Mouse (Mus musculus) intestine, postnatal 0 days (tissue): ENCODE measurements around the gene Samt3. TPM values are rescaled to one million over a fixed set of nuclear protein-coding genes. Genes with fewer than 3 reads are reported as not detected.

ENCODE experiments used
- ATAC-seq: fragments of 200-750 bp; cut with Nextera tagmentation; 2 replicates; pipeline ENCODE4 v1.8.0; 2017; ENCODE audit warnings: mild to moderate bottlenecking, moderate TSS enrichment, moderate library complexity
- H3K27ac ChIP-seq: fragments of 300-500 bp; sonication (generic); 2 replicates; pipeline ENCODE4 v1.5.1; 2014; ENCODE audit warnings: mild to moderate bottlenecking, low read depth, low read length, moderate library complexity
- H3K27me3 ChIP-seq: fragments of 300-500 bp; sonication (generic); replicated peaks from 2 replicates; pipeline ENCODE4 v1.6.1; 2014; ENCODE audit warnings: low read length, mixed read lengths; ENCODE audit not compliant: control insufficient read depth, insufficient read depth
- H3K36me3 ChIP-seq: fragments of 300-500 bp; sonication (generic); 2 replicates; pipeline ENCODE4 v1.6.1; 2014; ENCODE audit warnings: mild to moderate bottlenecking, moderate library complexity; ENCODE audit not compliant: control insufficient read depth, insufficient read depth
- H3K4me1 ChIP-seq: fragments of 300-500 bp; sonication (generic); replicated peaks from 2 replicates; pipeline ENCODE4 v1.6.1; 2014; ENCODE audit warnings: antibody characterized with exemption, low read length, mixed read lengths; ENCODE audit not compliant: control insufficient read depth, insufficient read depth
- H3K4me2 ChIP-seq: fragments of 300-500 bp; sonication (generic); replicated peaks from 2 replicates; pipeline ENCODE4 v1.6.1; 2014; ENCODE audit warnings: low read depth, mild to moderate bottlenecking, moderate library complexity
- H3K4me3 ChIP-seq: fragments of 300-500 bp; sonication (generic); 2 replicates; pipeline ENCODE4 v1.5.1; 2014; ENCODE audit warnings: low read depth, low read length
- H3K9ac ChIP-seq: fragments of 300-500 bp; sonication (generic); 2 replicates; pipeline ENCODE4 v1.6.1; 2014; ENCODE audit warnings: mild to moderate bottlenecking, low read depth, low read length
- H3K9me3 ChIP-seq: fragments of 300-500 bp; sonication (generic); 2 replicates; pipeline ENCODE4 v1.6.1; 2016; ENCODE audit warnings: mixed run types; ENCODE audit not compliant: control insufficient read depth
- CTCF ChIP-seq: sonication (generic); IDR thresholded peaks from 2 replicates; pipeline ENCODE4 v1.5.1; 2016; ENCODE audit warnings: low read depth, mild to moderate bottlenecking, control low read depth, antibody characterized with exemption, moderate library complexity
- WGBS: fragments of 180-500 bp; shearing (Covaris S2); extraction: QIAGEN DNeasy Blood & Tissue Kit; methylation state at CpG from one replicate; pipeline ENCODE4 v1.1.7; 2014; 5-methylcytosine and 5-hydroxymethylcytosine counted together
- polyA plus RNA-seq: library from polyadenylated mRNA; unstranded; fragments of >200 nt; fragmentation: Nextera tagmentation; extraction: Ambion mirVana; gene quantifications from 2 replicates; pipeline ENCODE4 v1.2.1, GENCODE M21; 2015

Gene Samt3
- polyA plus RNA-seq, result not detected in 2 replicates

GRCm38 (mm10) chrX:86043899-86044298 is at the start of gene Samt3:
TSS of gene Samt3 (plus strand) at chrX:86044199.
- no peaks in the 10 kb centered on the region for H3K27me3 ChIP-seq
- ATAC-seq, result no peak
- no peaks in the 10 kb centered on the region for H3K9me3 ChIP-seq
- no peak within 1 kb of the TSS for H3K27ac ChIP-seq
- H3K36me3 ChIP-seq, result no peaks in the 10 kb centered on the region
- TF ChIP-seq CTCF, result no peak
- no peak within 1 kb of the TSS for H3K4me3 ChIP-seq
- H3K4me1 ChIP-seq, result no peaks in the 10 kb centered on the region
- H3K9ac ChIP-seq, result no peak within 1 kb of the TSS
- H3K4me2 ChIP-seq, result no peak within 1 kb of the TSS

- Histone ChIP-seq H3K27ac (no peak overlapping the region), H3K4me2 (no peak overlapping the region), H3K4me3 (no peak overlapping the region), H3K9ac (no peak overlapping the region), H3K9me3 (no peaks in the 10 kb centered on the region), H3K27me3 (no peaks in the 10 kb centered on the region), H3K4me1 (no peaks in the 10 kb centered on the region), H3K36me3 (no peaks in the 10 kb centered on the region)
- no peak for TF ChIP-seq CTCF
- no peak for ATAC-seq
- WGBS, result 37% methylated on average over 1 of the region's 1 CpGs
These were observed 27.4 kb upstream of the Samt3 start for GRCm38 (mm10) chrX:86016591-86016990.

- Histone ChIP-seq H3K9me3 (no peaks in the 10 kb centered on the region), H3K4me2 (no peak overlapping the region), H3K27me3 (no peaks in the 10 kb centered on the region), H3K4me3 (no peak overlapping the region), H3K9ac (no peak overlapping the region), H3K36me3 (no peaks in the 10 kb centered on the region), H3K4me1 (no peaks in the 10 kb centered on the region), H3K27ac (no peak overlapping the region)
- no peak for ATAC-seq
- TF ChIP-seq CTCF, result no peak
- WGBS, result 91% methylated on average over 1 of the region's 1 CpGs
These were observed 44.7 kb downstream of the Samt3 start for GRCm38 (mm10) chrX:86088672-86089071.

Other genes with a start within 250 kb of the Samt3 start
- 0.07 and 0.17 TPM in 2 replicates for gene 5430427O19Rik, start 173.8 kb upstream of the Samt3 start, polyA plus RNA-seq
- gene Nr0b1, start 147.6 kb downstream of the Samt3 start, polyA plus RNA-seq, result 0.07 TPM in 1 of 2 replicates, not detected in the other